Mouse (Mus musculus) myocyte (in vitro differentiated cells): ENCODE measurements around the gene Wscd1. TPM values are rescaled to one million over a fixed set of nuclear protein-coding genes. Genes with fewer than 3 reads are reported as not detected.
A peak's percentile ranks its signal among the peaks of the same experiment; 100 is the strongest.

Experiments used
- H3K27me3 ChIP-seq: one replicate; pipeline ENCODE4 v1.6.1; 2011; ENCODE audit not compliant: control insufficient read depth, insufficient read depth, insufficient read length
- H3K36me3 ChIP-seq: one replicate; pipeline ENCODE4 v1.6.1; 2011; ENCODE audit not compliant: control insufficient read depth, insufficient read depth
- H3K4me2 ChIP-seq: one replicate; pipeline ENCODE4 v1.6.1; 2011; ENCODE audit warnings: low read depth, control low read depth
- H3K4me3 ChIP-seq: one replicate; pipeline ENCODE4 v1.5.1; 2011; ENCODE audit warnings: mild to moderate bottlenecking, control low read depth, moderate library complexity
- H3K79me2 ChIP-seq: one replicate; pipeline ENCODE4 v1.6.1; 2011; ENCODE audit not compliant: control insufficient read depth, insufficient read depth
- H3ac ChIP-seq: one replicate; pipeline ENCODE4 v1.6.1; 2011; ENCODE audit not compliant: control insufficient read depth, insufficient read length
- CEBPB ChIP-seq: IDR thresholded peaks from 2 replicates; pipeline ENCODE4 v1.6.1; 2011; ENCODE audit warnings: mild to moderate bottlenecking, moderate library complexity; ENCODE audit not compliant: poor library complexity, insufficient read depth, severe bottlenecking
- E2F4 ChIP-seq: IDR thresholded peaks from one replicate; pipeline ENCODE4 v1.6.1; 2011; ENCODE audit warnings: mild to moderate bottlenecking, control low read depth, moderate library complexity; ENCODE audit not compliant: insufficient read depth
- MAX ChIP-seq: IDR thresholded peaks from one replicate; pipeline ENCODE4 v1.6.1; 2011; ENCODE audit warnings: low read depth, mild to moderate bottlenecking, control low read depth
- MYOD1 ChIP-seq, 3 experiments: IDR thresholded peaks; one replicate each; pipeline ENCODE4 v1.6.1; 2011; ENCODE audit warnings: control low read depth in 2 of 3, low read depth in 2 of 3, mild to moderate bottlenecking in 2 of 3, moderate library complexity in 1 of 3; ENCODE audit not compliant: insufficient read length in 2 of 3, control insufficient read depth in 1 of 3
- MYOG ChIP-seq, 3 experiments: IDR thresholded peaks; one replicate each; pipeline ENCODE4 v1.6.1; 2011; ENCODE audit warnings: control low read depth in 2 of 3, low read depth in 2 of 3, mild to moderate bottlenecking in 2 of 3; ENCODE audit not compliant: insufficient read length in 2 of 3, control insufficient read depth in 1 of 3, insufficient read depth in 1 of 3
- POLR2A ChIP-seq: IDR thresholded peaks from one replicate; pipeline ENCODE4 v1.6.1; 2011; ENCODE audit warnings: low read depth, mild to moderate bottlenecking, control low read depth, moderate library complexity; ENCODE audit not compliant: insufficient read length
- POLR2AphosphoS2 ChIP-seq: IDR thresholded peaks from one replicate; pipeline ENCODE4 v1.6.1; 2011; ENCODE audit warnings: low read depth, control low read depth; ENCODE audit not compliant: insufficient read length
- REST ChIP-seq: IDR thresholded peaks from one replicate; pipeline ENCODE4 v1.6.1; 2011; ENCODE audit warnings: mild to moderate bottlenecking, control low read depth, moderate library complexity; ENCODE audit not compliant: insufficient read depth, insufficient read length
- SRF ChIP-seq: IDR thresholded peaks from one replicate; pipeline ENCODE4 v1.6.1; 2011; ENCODE audit warnings: low read depth; ENCODE audit not compliant: control insufficient read depth, insufficient read length
- TCF12 ChIP-seq: IDR thresholded peaks from one replicate; pipeline ENCODE4 v1.6.1; 2011; ENCODE audit warnings: mild to moderate bottlenecking, control low read depth; ENCODE audit not compliant: poor library complexity, insufficient read depth, severe bottlenecking
- TCF3 ChIP-seq: IDR thresholded peaks from one replicate; pipeline ENCODE4 v1.6.1; 2011; ENCODE audit warnings: low read depth, control low read depth; ENCODE audit not compliant: insufficient read length
- USF1 ChIP-seq: IDR thresholded peaks from one replicate; pipeline ENCODE4 v1.6.1; 2011; ENCODE audit warnings: low read depth, mild to moderate bottlenecking, control low read depth, moderate library complexity
- polyA plus RNA-seq: library from polyadenylated mRNA; unstranded; fragments of >200 nt; fragmentation: generic; extraction: Trizol; gene quantifications from one replicate; pipeline ENCODE4 v1.2.1, GENCODE M21; 2012; ENCODE audit warnings: missing spikeins

Gene Wscd1
- polyA plus RNA-seq, 1 experiment = 0.01 TPM

DNA sequence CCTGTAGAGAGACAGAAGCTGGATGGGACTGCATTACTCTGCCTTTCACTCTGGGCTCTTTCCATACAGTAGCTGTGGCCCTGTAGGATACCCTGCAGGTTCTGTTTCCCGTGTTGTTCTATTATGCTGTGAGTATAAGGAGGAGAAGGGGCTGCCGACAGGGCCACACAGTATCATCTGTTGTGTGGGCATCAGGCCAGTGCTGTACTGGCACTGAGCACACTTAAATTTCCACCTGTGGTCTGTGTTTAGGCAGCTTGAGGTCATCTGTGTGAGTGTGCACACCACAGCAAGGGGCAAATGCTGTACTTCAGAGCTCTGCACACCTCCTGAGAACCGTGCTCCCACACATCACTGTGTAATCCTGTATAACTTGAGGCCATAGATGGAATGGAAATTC is 18.0 kb downstream of the Wscd1 start:
- Histone ChIP-seq H3K36me3 (no peaks in the 10 kb centered on the region), H3K4me3 (no peak overlapping the region), H3ac (no peak overlapping the region), H3K4me2 (no peak overlapping the region), H3K27me3 (no peaks in the 10 kb centered on the region), H3K79me2 (no peaks in the 10 kb centered on the region)
- no peak for TF ChIP-seq REST
- TF ChIP-seq MYOD1 (IDR thresholded peaks at IDR 0.05; ENCODE audit: control insufficient read depth in 1 of 3, insufficient read length in 2 of 3, low read depth in 2 of 3) = no peak
- no peak for TF ChIP-seq TCF3
- no peak for TF ChIP-seq MYOG (IDR thresholded peaks at IDR 0.05; ENCODE audit: control insufficient read depth in 1 of 3, insufficient read depth in 1 of 3, insufficient read length in 2 of 3, low read depth in 2 of 3)
- TF ChIP-seq SRF = no peak
- no peak for TF ChIP-seq POLR2AphosphoS2
- no peak for TF ChIP-seq MAX
- TF ChIP-seq USF1 = no peak
- TF ChIP-seq E2F4 = no peak
- TF ChIP-seq TCF12 = no peak
- TF ChIP-seq CEBPB = no peak
- TF ChIP-seq POLR2A = no peak

DNA sequence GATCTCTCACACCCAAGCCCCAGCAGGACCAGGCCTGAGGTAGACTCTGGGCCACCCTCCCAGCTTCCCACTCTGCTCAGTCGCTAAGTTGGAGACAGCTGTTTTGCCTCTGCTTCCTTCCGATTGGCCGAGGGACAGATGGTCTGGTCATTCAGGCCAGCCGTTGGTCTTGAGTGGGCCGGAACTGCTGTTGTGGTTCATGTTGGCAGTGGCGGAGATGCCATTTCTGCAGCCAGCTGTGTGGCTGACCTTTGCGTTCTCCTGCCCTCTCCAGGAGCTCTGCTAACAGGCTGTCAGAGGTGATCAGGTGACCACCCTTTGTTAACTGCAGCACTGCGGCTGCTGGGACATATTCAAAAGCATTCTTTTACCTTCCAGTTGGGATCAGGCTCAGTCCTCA is 20.0 kb downstream of the Wscd1 start:
- H3ac ChIP-seq = no peak overlapping the region
- no peak for TF ChIP-seq REST
- peak in 2 of 3 experiments; percentile 6 to 31 for TF ChIP-seq MYOD1 (IDR thresholded peaks at IDR 0.05; ENCODE audit: control insufficient read depth in 1 of 3, insufficient read length in 2 of 3, low read depth in 2 of 3)
- H3K27me3 ChIP-seq = no peaks in the 10 kb centered on the region
- H3K4me2 ChIP-seq = no peak overlapping the region
- no peaks in the 10 kb centered on the region for H3K79me2 ChIP-seq
- H3K36me3 ChIP-seq = no peaks in the 10 kb centered on the region
- H3K4me3 ChIP-seq = no peak overlapping the region

- TF ChIP-seq MYOD1 (IDR thresholded peaks at IDR 0.05; ENCODE audit: control insufficient read depth in 1 of 3, insufficient read length in 2 of 3, low read depth in 2 of 3) (peak in 2 of 3 experiments; percentile 20 to 48), TCF3 (no peak), CEBPB (no peak), E2F4 (no peak)
- Histone ChIP-seq H3K79me2 (no peaks in the 10 kb centered on the region), H3K4me2 (no peak overlapping the region), H3K27me3 (no peaks in the 10 kb centered on the region), H3ac (no peak overlapping the region), H3K36me3 (no peaks in the 10 kb centered on the region), H3K4me3 (no peak overlapping the region)
These were observed 20.8 kb downstream of the Wscd1 start for GRCm38 (mm10) chr11:71770479-71770878.

GRCm38 (mm10) chr11:71771074-71771473 is 21.4 kb downstream of the Wscd1 start:
- Histone ChIP-seq H3K27me3 (no peaks in the 10 kb centered on the region), H3K36me3 (no peaks in the 10 kb centered on the region), H3ac (no peak overlapping the region), H3K4me2 (no peak overlapping the region), H3K79me2 (no peaks in the 10 kb centered on the region), H3K4me3 (no peak overlapping the region)
- TF ChIP-seq POLR2A (no peak), MYOD1 (IDR thresholded peaks at IDR 0.05; ENCODE audit: control insufficient read depth in 1 of 3, insufficient read length in 2 of 3, low read depth in 2 of 3) (no peak), TCF12 (no peak), MYOG (IDR thresholded peaks at IDR 0.05; ENCODE audit: control insufficient read depth in 1 of 3, insufficient read depth in 1 of 3, insufficient read length in 2 of 3, low read depth in 2 of 3) (no peak), MAX (no peak), E2F4 (no peak), POLR2AphosphoS2 (no peak), REST (no peak), SRF (no peak), TCF3 (no peak), CEBPB (no peak), USF1 (no peak)

DNA sequence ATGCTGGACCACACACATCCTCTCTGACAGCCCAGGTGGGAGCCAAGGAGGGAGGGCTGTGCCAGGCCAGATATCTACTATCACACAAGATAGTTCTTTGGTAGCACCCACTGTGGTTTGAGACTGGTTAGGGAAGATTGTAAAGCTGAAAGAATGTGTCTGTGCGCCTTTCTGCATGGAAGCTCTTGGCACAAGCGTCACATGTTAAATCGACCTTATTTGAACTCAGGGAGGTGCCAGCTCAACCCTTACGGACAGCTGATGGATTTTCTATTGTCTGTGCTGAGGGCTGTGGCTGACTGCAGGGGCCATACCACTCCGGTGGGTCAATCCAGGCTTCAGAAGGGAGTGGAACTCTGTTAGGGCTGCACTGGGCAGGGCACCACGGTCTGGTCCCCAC is 22.3 kb downstream of the Wscd1 start:
- Histone ChIP-seq H3K4me2 (no peak overlapping the region), H3K27me3 (no peaks in the 10 kb centered on the region), H3K36me3 (no peaks in the 10 kb centered on the region), H3K4me3 (no peak overlapping the region), H3K79me2 (no peaks in the 10 kb centered on the region), H3ac (no peak overlapping the region)
- TF ChIP-seq E2F4 (no peak), REST (no peak), POLR2A (no peak), USF1 (no peak), MYOD1 (IDR thresholded peaks at IDR 0.05; ENCODE audit: control insufficient read depth in 1 of 3, insufficient read length in 2 of 3, low read depth in 2 of 3) (no peak), MAX (no peak), CEBPB (no peak), POLR2AphosphoS2 (no peak)
